Mouse (Mus musculus) ES-E14 (cell line): ENCODE results near the gene Zfp986.
"Not testable (repeated sequence)": the region's sequence is repeated elsewhere in the genome, so short reads cannot be mapped to it uniquely, and the experiment has no call there.

Source experiments
- CHD2 ChIP-seq: IDR thresholded peaks from 2 replicates; pipeline ENCODE4 v1.6.1; 2014; ENCODE audit warnings: mild to moderate bottlenecking, low read depth, low read length, inconsistent platforms
- HCFC1 ChIP-seq: IDR thresholded peaks from 2 replicates; pipeline ENCODE4 v1.6.1; 2012; ENCODE audit warnings: low read length, inconsistent platforms, borderline replicate concordance; ENCODE audit not compliant: insufficient read depth
- MAFK ChIP-seq: IDR thresholded peaks from 2 replicates; pipeline ENCODE4 v1.6.1; 2014; ENCODE audit warnings: mild to moderate bottlenecking, low read depth, low read length, inconsistent platforms; ENCODE audit not compliant: insufficient read depth
- ZC3H11A ChIP-seq: IDR thresholded peaks from 2 replicates; pipeline ENCODE4 v1.6.1; 2012; ENCODE audit warnings: low read depth, mild to moderate bottlenecking, inconsistent platforms, low read length, borderline replicate concordance
- ZNF384 ChIP-seq: IDR thresholded peaks from 2 replicates; pipeline ENCODE4 v1.6.1; 2012; ENCODE audit warnings: low read depth, low read length, inconsistent platforms

- not testable (repeated sequence) for TF ChIP-seq HCFC1, CHD2, ZNF384, MAFK, ZC3H11A
Observed at GRCm38 (mm10) chr4:145868494-145868893, at the start of gene Zfp986.
